Mouse (Mus musculus) G1E (cell line): Measurements from ENCODE around the gene Inpp1. TPM values are rescaled to one million over a fixed set of nuclear protein-coding genes. Genes with fewer than 3 reads are reported as not detected.

Experiments used
- ATAC-seq: 2 replicates; pipeline ENCODE4 v1.8.0; 2016; ENCODE audit warnings: mild to moderate bottlenecking; ENCODE audit not compliant: insufficient number of reproducible peaks, poor library complexity, low FRiP score, severe bottlenecking; ENCODE audit errors: extremely low read depth
- DNase-seq: peaks from one replicate; pipeline ENCODE4 v3.0.0; 2012; ENCODE audit warnings: low spot score
- H3K27me3 ChIP-seq: 2 replicates; pipeline ENCODE4 v1.6.1; 2012; ENCODE audit warnings: mild to moderate bottlenecking, low read length, inconsistent platforms; ENCODE audit not compliant: insufficient read depth
- H3K36me3 ChIP-seq: replicated peaks from 2 replicates; pipeline ENCODE3; 2012; ENCODE audit warnings: mild to moderate bottlenecking, inconsistent platforms
- H3K4me1 ChIP-seq: 2 replicates; pipeline ENCODE4 v1.6.1; 2012; ENCODE audit warnings: low read depth, low read length, inconsistent platforms, mixed read lengths; ENCODE audit not compliant: insufficient read depth
- H3K4me3 ChIP-seq: 2 replicates; pipeline ENCODE4 v1.5.1; 2012; ENCODE audit warnings: low read depth, mild to moderate bottlenecking, inconsistent platforms, low read length, moderate library complexity, mixed read lengths
- H3K9me3 ChIP-seq: replicated peaks from 2 replicates; pipeline ENCODE4 v1.6.1; 2012; ENCODE audit warnings: inconsistent platforms
- CTCF ChIP-seq: IDR thresholded peaks from 2 replicates; pipeline ENCODE4 v1.5.1; 2012; ENCODE audit warnings: low read depth, low read length, inconsistent platforms, mixed read lengths
- GATA1 ChIP-seq: IDR thresholded peaks from 2 replicates; pipeline ENCODE4 v1.6.1; 2012; ENCODE audit warnings: borderline replicate concordance, low read length, inconsistent platforms, mixed read lengths
- GATA2 ChIP-seq: IDR thresholded peaks from 2 replicates; pipeline ENCODE4 v1.6.1; 2012; ENCODE audit warnings: low read depth, low read length, inconsistent platforms, borderline replicate concordance
- POLR2AphosphoS5 ChIP-seq: IDR thresholded peaks from 2 replicates; pipeline ENCODE4 v1.6.1; 2012; ENCODE audit warnings: low read depth, low read length, inconsistent platforms; ENCODE audit not compliant: insufficient replicate concordance
- TAL1 ChIP-seq: conservative IDR thresholded peaks from 2 replicates; pipeline ENCODE4 v1.6.1; 2012; ENCODE audit warnings: low read depth, low read length, inconsistent platforms, mixed read lengths
- polyA plus RNA-seq: library from polyadenylated mRNA; stranded (reverse); fragments of >175 nt; gene quantifications from 2 replicates; pipeline ENCODE4 v1.2.3, GENCODE M21; 2012
- total RNA-seq, 2 experiments: library from RNA; stranded (forward) in 1 of 2; stranded (reverse) in 1 of 2; fragments of 200-1000 nt in 1 of 2; fragments of >200 nt in 1 of 2; fragmentation: Nextera tagmentation in 1 of 2; gene quantifications; 2 replicates each; pipeline ENCODE4 v1.2.3; 2014 to 2017

Gene Inpp1
- total and polyA plus RNA-seq, 3 experiments: 0.55 TPM; not detected in 2

DNA sequence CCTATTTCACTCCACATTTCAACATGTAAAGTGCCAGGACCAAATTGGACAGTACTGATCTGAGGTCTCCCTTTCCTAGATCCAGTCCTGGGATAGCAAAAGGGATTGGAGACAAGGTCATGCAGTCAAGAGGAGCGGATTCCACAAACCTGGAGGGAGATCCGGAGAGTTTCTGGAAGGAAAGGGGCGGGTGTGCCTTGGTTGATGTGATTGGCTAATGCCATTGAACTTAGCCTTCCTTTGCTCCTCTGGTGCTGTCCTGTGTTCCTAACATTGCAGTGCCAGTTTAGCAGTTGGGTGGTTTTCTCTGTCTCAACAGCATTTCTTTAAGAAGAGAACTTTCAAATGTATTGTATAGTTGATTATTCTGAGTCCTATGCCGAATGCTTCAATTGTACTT, 29.1 kb upstream of the Inpp1 start:
- no peaks in the 10 kb centered on the region for H3K9me3 ChIP-seq
- H3K4me3 ChIP-seq: no peak overlapping the region
- no peaks in the 10 kb centered on the region for H3K27me3 ChIP-seq
- TF ChIP-seq GATA1 (no peak), GATA2 (no peak), TAL1 (no peak), CTCF (no peak), POLR2AphosphoS5 (no peak)
- H3K4me1 ChIP-seq: peaks cover 26% of the 10 kb centered on the region
- ATAC-seq: no peak
- no peak for DNase-seq
- H3K36me3 ChIP-seq: peaks cover 20% of the 10 kb centered on the region

- Histone ChIP-seq H3K27me3 (no peaks in the 10 kb centered on the region), H3K4me1 (peaks cover 28% of the 10 kb centered on the region), H3K9me3 (no peaks in the 10 kb centered on the region), H3K4me3 (peak within 1 kb of the TSS; percentile 79), H3K36me3 (peaks cover 17% of the 10 kb centered on the region)
- peak; percentile 97 for ATAC-seq
- TF ChIP-seq POLR2AphosphoS5 (0 out of 2 replicates have a peak, but pooled peaks have one; percentile 64), GATA2 (no peak)
- DNase-seq: peak; percentile 93
Measured at GRCm38 (mm10) chr1:52844782-52845665, 27.5 kb upstream of the Inpp1 start, which contains the start of gene Hibch. TSS of gene Hibch (plus strand) at chr1:52844929.

DNA sequence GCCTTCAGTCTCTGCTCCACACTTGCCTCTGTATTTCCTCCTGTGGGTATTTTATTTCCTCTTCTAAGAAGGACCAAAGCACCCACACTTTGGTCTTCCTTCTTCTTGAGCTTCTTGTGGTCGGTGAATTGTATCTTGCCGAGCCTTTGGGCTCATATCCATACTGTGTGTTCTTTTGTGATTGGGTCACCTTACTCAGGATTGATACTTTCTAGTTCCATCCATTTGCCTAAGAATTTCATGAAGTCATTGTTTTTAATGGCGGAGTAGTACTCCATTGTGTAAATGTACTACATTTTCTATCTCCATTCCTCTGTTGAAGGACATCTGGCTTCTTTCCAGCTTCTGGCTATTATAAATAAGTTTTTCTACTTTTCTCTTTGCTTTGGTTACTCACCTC, 26.9 kb upstream of the Inpp1 start:
- Histone ChIP-seq H3K27me3 (no peaks in the 10 kb centered on the region), H3K9me3 (no peaks in the 10 kb centered on the region), H3K36me3 (peaks cover 17% of the 10 kb centered on the region), H3K4me3 (peak overlapping the region; percentile 79; the same call in 1 of the 2 replicates), H3K4me1 (peaks cover 28% of the 10 kb centered on the region)
- TF ChIP-seq CTCF (no peak), TAL1 (no peak), GATA2 (no peak), GATA1 (no peak), POLR2AphosphoS5 (no peak)
- ATAC-seq (no peak), DNase-seq (no peak)

GRCm38 (mm10) chr1:52839099-52839498, 21.6 kb upstream of the Inpp1 start:
- Histone ChIP-seq H3K36me3 (no peaks in the 10 kb centered on the region), H3K4me1 (peaks cover 5% of the 10 kb centered on the region), H3K9me3 (no peaks in the 10 kb centered on the region), H3K27me3 (peaks cover 4% of the 10 kb centered on the region; the same call in 1 of the 2 replicates), H3K4me3 (no peak overlapping the region)
- TF ChIP-seq GATA2 (no peak), TAL1 (no peak), GATA1 (no peak), CTCF (no peak), POLR2AphosphoS5 (no peak)
- no peak for ATAC-seq
- no peak for DNase-seq

DNA sequence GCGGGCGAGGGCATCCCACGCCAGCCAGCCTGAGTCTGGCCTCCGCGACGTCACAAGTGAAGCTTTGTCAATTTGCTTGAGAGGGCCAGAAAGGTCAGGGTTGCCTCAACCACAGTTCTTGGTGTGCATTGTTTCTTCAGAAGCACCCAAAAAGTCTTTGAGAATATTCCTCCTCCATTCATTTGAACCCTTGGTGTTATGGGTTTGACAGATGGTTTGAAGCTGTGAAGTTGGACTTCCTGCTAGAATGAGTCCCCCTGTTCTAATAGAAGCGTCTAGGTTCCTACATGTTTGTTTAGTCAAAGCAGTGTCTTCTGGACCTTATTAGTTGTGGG, 292 bp upstream of the Inpp1 start:
- no peaks in the 10 kb centered on the region for H3K9me3 ChIP-seq
- DNase-seq (no peak), ATAC-seq (no peak)
- H3K4me1 ChIP-seq: no peaks in the 10 kb centered on the region
- peaks cover 22% of the 10 kb centered on the region for H3K27me3 ChIP-seq
- no peak overlapping the region for H3K4me3 ChIP-seq
- TF ChIP-seq TAL1 (no peak), GATA2 (no peak), GATA1 (no peak), CTCF (no peak)
- H3K36me3 ChIP-seq: no peaks in the 10 kb centered on the region

- Histone ChIP-seq H3K36me3 (no peaks in the 10 kb centered on the region), H3K4me3 (no peak overlapping the region), H3K9me3 (no peaks in the 10 kb centered on the region), H3K27me3 (peaks cover 22% of the 10 kb centered on the region), H3K4me1 (no peaks in the 10 kb centered on the region)
- DNase-seq (no peak), ATAC-seq (no peak)
- TF ChIP-seq GATA1 (no peak), POLR2AphosphoS5 (no peak), GATA2 (no peak), TAL1 (no peak), CTCF (no peak)
Measured at GRCm38 (mm10) chr1:52816232-52816891, 1.1 kb downstream of the Inpp1 start.
